Mouse (Mus musculus) layer of hippocampus, adult 2 months (tissue): Measurements from ENCODE around the gene Syne2. TPM values are rescaled to one million over a fixed set of nuclear protein-coding genes. Genes with fewer than 3 reads are reported as not detected.
A peak's percentile ranks its signal among the peaks of the same experiment; 100 is the strongest.

Experiments
- DNase-seq, 2 experiments: peaks; one replicate each; pipeline ENCODE4 v3.0.0; 2022; ENCODE audit warnings: low spot score in 2 of 2
- H3K27ac ChIP-seq: fragments of 200-600 bp; 2 replicates; pipeline ENCODE4 v1.8.1; 2022
- H3K4me3 ChIP-seq: fragments of 200-600 bp; 2 replicates; pipeline ENCODE4 v1.8.1; 2022; ENCODE audit warnings: mild to moderate bottlenecking
- CTCF ChIP-seq: fragments of 200-600 bp; conservative IDR thresholded peaks from 2 replicates; pipeline ENCODE4 v1.8.1; 2022; ENCODE audit warnings: antibody characterized with exemption, mild to moderate bottlenecking, moderate library complexity
- total RNA-seq, 2 experiments: library from RNA; stranded (reverse); gene quantifications; 2 replicates each; pipeline ENCODE4 v1.2.3; 2021

Syne2 gene
- total RNA-seq, 2 experiments from 2014 or later: 25.2 to 26.8 TPM

DNA sequence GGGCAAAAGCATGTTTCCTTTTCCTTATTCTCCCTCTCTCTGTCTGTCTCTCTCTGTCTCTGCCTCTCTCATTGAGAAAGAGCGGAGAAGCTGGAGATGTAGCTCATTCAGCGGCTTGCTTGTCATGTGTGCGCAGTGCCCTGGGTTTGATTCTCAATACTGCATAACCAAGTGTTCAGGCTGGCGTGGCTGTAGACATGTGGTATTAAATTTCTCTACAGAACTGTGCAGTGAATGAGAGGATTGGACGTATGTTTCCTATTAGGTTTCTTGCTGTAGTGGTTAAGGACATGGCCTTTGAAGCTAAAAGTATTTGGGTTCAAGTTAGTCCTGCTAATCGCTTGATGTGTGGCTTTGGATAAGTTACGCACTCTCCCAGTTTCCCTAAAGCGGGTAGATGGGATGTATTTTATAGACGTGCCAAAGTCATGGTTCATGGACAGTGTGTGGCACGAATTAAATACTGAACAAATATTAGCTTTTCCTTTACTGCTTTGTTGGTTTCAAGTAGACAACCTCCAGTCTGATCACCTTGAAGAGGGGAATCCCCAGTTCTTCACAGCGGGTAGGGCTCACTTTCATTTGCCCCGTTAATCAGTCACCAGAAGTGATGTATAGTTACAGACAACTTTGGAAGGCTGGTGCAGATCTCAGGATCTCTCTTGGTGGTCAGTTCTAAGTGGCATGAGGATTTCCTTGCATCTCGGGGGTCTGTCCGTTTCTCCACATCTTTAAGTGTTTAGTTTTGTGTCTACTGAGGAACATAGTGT lies 16.2 kb downstream of the Syne2 start:
- Histone ChIP-seq H3K4me3 (no peak overlapping the region), H3K27ac (no peak overlapping the region)
- TF ChIP-seq CTCF: no peak
- DNase-seq: no peak

DNA sequence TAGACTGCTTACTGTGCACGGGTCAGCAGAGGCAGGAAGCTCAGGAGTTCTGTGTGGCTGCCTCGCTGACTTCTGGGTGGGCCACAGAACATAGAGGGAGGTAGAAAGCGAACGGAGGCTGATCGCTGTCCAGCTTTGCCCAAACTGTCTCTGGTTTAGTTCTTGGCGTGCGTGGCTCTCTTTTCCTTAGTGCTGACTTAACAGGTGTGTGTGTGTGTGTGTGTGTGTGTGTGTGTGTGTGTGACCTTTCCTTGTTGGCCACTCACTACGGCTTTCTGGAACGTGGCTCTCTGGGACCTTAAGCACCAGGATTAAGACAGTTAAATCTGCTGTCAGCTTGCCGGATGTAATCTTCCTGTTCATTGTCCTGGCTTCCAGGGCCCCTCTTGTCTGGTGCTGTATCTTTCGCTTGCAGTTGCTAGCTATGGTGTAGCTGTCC lies 18.6 kb downstream of the Syne2 start:
- no peak for DNase-seq
- no peak for TF ChIP-seq CTCF
- H3K27ac ChIP-seq: no peak overlapping the region
- H3K4me3 ChIP-seq: no peak overlapping the region

DNA sequence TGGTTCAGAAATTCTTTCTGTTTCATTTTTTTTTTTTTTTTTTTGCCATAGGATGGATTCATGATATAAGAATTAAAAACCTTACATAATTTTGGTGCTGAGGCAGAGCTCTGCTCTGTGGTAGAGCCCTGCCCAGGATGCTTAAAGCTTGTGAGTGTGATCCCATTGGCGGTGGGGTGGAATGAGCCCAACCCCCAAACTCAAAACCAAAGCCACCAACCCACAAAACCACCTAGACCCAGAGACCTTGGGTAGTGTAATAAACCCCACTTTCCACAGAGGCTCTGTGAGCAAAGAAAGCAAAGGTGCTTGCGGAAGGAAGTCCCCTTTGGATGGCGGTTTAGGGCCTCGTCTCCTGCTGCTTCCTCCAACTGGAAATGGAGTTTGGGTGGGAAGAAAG lies 19.5 kb downstream of the Syne2 start:
- no peak overlapping the region for H3K4me3 ChIP-seq
- DNase-seq: no peak
- H3K27ac ChIP-seq: no peak overlapping the region
- no peak for TF ChIP-seq CTCF

DNA sequence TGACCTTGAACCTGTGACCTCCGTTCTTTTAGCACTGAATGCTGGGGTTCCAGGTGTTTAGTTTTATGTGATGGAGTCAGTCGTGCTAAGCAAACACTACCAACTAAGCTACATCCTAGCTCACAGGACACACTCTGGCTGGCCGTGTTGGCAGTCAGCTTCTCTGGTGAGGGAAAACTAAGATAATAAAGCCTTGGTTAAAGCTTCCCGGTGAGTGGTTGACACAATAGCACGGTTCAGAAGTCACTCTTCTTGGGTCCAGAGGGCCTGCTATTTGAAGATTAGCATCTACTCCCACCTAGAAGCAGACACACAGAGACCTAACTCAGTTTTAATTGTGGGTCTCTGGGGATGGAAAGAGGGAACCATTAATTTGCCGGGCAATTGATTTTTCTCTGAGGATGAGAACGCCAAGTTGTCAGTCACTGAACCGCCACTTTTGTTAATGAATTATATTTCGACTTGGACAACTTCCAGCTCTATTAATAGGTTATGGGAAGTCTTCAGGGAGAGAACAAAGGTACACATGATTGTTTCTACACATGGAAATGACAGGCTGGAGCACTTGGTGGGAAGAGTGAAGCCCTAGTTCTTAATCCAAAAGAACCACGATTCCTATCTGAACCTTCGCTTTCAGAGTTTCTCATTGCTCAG lies 21.3 kb downstream of the Syne2 start:
- TF ChIP-seq CTCF: no peak
- no peak for DNase-seq

DNA sequence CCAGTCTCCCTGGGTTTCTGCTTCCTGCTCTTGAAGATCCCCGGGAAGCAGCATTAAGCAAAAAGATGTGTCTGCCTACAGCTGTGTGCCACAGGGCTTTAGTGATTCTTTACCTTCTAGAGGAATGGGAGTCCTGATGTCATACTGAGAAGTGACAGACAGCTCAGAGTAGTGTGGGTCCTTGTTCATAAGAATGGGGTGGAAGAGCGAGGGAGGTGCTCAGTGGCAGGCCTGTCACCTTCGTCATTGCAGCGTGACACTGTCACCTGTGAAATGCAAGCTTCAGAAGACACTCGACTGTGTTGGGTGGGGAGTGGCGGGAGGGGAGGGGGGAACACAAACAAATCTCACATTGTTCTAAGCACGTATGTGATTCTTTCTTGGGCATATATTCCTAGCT lies 23.2 kb downstream of the Syne2 start:
- TF ChIP-seq CTCF: no peak

More for the DNA sequence above, 21.3 kb downstream of the Syne2 start:
- H3K4me3 ChIP-seq: no peak overlapping the region
- no peak overlapping the region for H3K27ac ChIP-seq

GRCm38 (mm10) chr12:75844311-75844710 lies 26.4 kb downstream of the Syne2 start:
- DNase-seq: no peak
- TF ChIP-seq CTCF: no peak
- Histone ChIP-seq H3K27ac (no peak overlapping the region), H3K4me3 (no peak overlapping the region)

More for the DNA sequence above, 23.2 kb downstream of the Syne2 start:
- no peak for DNase-seq
- H3K27ac ChIP-seq: no peak overlapping the region
- no peak overlapping the region for H3K4me3 ChIP-seq

GRCm38 (mm10) chr12:75845070-75845469 lies 27.1 kb downstream of the Syne2 start:
- TF ChIP-seq CTCF: no peak
- no peak for DNase-seq
- no peak overlapping the region for H3K4me3 ChIP-seq
- no peak overlapping the region for H3K27ac ChIP-seq

DNA sequence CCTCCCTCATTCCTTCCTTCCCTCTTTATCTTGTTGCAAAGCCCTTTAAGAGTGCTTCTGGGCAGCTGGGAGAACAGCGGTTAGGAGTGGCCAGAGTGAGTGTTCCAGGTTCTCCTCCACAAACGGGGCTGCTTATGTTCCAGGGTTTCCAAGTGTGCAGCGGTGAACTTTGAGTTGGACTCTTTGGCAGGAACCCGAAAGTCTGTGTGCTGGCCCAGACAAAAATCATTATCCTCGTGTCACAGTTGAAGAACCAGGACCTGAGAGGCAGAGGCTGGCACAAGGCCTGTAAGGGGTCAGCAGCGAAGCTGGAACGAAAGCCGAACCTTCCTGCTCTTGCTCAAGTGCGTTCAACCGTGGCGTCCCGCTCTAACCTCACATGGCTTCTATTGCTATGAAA lies 28.6 kb downstream of the Syne2 start:
- DNase-seq: no peak
- Histone ChIP-seq H3K4me3 (no peak overlapping the region), H3K27ac (no peak overlapping the region)
- no peak for TF ChIP-seq CTCF

GRCm38 (mm10) chr12:75850205-75850604 lies 32.3 kb downstream of the Syne2 start:
- TF ChIP-seq CTCF: no peak
- DNase-seq: no peak
- Histone ChIP-seq H3K27ac (no peak overlapping the region), H3K4me3 (no peak overlapping the region)

- Histone ChIP-seq H3K27ac (no peak overlapping the region), H3K4me3 (no peak overlapping the region)
- TF ChIP-seq CTCF: no peak
- DNase-seq: no peak
These were observed 33.5 kb downstream of the Syne2 start for GRCm38 (mm10) chr12:75851481-75851880.

- TF ChIP-seq CTCF: no peak
- Histone ChIP-seq H3K27ac (no peak overlapping the region), H3K4me3 (no peak overlapping the region)
- DNase-seq: no peak
These were observed 34.5 kb downstream of the Syne2 start for GRCm38 (mm10) chr12:75852384-75852783.

GRCm38 (mm10) chr12:75853559-75853958 lies 35.6 kb downstream of the Syne2 start:
- DNase-seq: no peak

GRCm38 (mm10) chr12:75855051-75855453 lies 37.1 kb downstream of the Syne2 start:
- TF ChIP-seq CTCF: no peak
- Histone ChIP-seq H3K27ac (no peak overlapping the region), H3K4me3 (no peak overlapping the region)
- DNase-seq: no peak

More at GRCm38 (mm10) chr12:75853559-75853958, 35.6 kb downstream of the Syne2 start:
- H3K27ac ChIP-seq: peak overlapping the region; percentile 1; the same call in 1 of the 2 replicates
- peak overlapping the region; percentile 34; the same call in 1 of the 2 replicates for H3K4me3 ChIP-seq
- TF ChIP-seq CTCF: no peak

GRCm38 (mm10) chr12:75855621-75856020 lies 37.7 kb downstream of the Syne2 start:
- Histone ChIP-seq H3K4me3 (no peak overlapping the region), H3K27ac (no peak overlapping the region)
- no peak for DNase-seq
- no peak for TF ChIP-seq CTCF
